9 mouse cellular contexts compared by ENCODE assay signal in the genomic region with DNA sequence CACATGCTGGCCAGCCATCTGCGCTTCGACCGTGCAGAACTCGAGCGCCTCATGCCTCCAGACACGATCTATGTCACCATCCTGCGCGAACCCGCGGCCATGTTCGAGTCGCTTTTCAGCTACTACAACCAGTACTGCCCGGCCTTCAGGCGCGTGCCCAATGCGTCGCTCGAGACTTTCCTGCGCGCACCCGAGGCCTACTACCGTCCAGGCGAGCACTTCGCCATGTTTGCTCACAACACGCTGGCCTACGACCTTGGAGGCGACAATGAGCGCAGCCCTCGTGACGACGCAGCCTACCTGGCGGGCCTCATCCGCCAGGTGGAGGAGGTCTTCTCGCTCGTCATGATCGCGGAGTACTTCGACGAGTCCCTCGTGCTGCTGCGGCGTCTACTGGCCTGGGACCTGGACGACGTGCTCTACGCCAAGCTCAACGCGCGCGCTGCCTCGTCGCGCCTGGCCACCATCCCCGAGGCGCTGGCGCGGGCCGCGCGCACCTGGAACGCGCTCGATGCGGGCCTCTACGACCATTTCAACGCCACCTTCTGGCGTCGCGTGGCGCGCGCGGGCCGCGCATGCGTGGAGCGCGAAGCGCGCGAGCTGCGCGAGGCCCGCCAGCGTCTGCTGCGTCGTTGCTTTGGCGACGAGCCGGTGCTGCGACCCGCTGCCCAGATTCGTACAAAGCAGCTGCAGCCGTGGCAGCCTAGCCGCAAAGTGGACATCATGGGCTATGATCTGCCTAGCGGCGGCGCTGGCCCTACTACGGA. TPM values are rescaled to one million over a fixed set of nuclear protein-coding genes. Genes with fewer than 3 reads are reported as not detected.
DNase-seq lines count a peak whose midpoint lies in the region; ATAC-seq and TF ChIP-seq lines count a peak whose summit lies in the region.
"Had no signal": no experiment of that assay in that cellular context is flagged by ENCODE, and none has a peak within 500 bp of the region (broad histone marks: within the 10 kb centered on the region; RNA-seq: fewer than 3 reads in every experiment).

No protein-coding gene starts in this region.

- H3K9ac ChIP-seq in ES-Bruce4 (ENCODE audit: low read depth, poor library complexity, severe bottlenecking): peak overlapping the region; percentile 19
- no peak overlapping the region for H3K9ac ChIP-seq in forebrain, embryonic 13.5 days
- no peak overlapping the region for H3K9ac ChIP-seq in limb, embryonic 12.5 days (replicated peaks)
- H3K9ac ChIP-seq in neural tube, embryonic 15.5 days (replicated peaks): no peak overlapping the region

- TF ChIP-seq POLR2A in ES-Bruce4 (IDR thresholded peaks at IDR 0.05; ENCODE audit: insufficient read depth, low read length): no peak

- intact Hi-C loops in left cerebral cortex, adult 2 months (cut with DNase I): no loop called here

- peak overlapping the region; percentile 32 for H3K4me3 ChIP-seq in ES-Bruce4 (ENCODE audit: low read depth, low read length)
- peak overlapping the region; percentile 7; the same call in 1 of the 2 replicates for H3K4me3 ChIP-seq in forebrain, embryonic 13.5 days
- H3K4me3 ChIP-seq in limb, embryonic 12.5 days (replicated peaks): peak overlapping the region; percentile 27
- peak overlapping the region; percentile 8; the same call in 1 of the 2 replicates for H3K4me3 ChIP-seq in neural tube, embryonic 15.5 days (replicated peaks)
- no peak overlapping the region for H3K4me3 ChIP-seq in left cerebral cortex, adult 2 months

- no peak overlapping the region for H3K27ac ChIP-seq in ES-Bruce4 (ENCODE audit: insufficient read depth, low read length)
- no peak overlapping the region for H3K27ac ChIP-seq in forebrain, embryonic 13.5 days
- no peak overlapping the region for H3K27ac ChIP-seq in limb, embryonic 12.5 days
- H3K27ac ChIP-seq in neural tube, embryonic 15.5 days (replicated peaks): no peak overlapping the region
- no peak overlapping the region for H3K27ac ChIP-seq in left cerebral cortex, adult 2 months

- TF ChIP-seq EP300 in ES-Bruce4 (IDR thresholded peaks at IDR 0.05; ENCODE audit: insufficient read depth, low read depth, low read length): no peak

- H3K4me2 ChIP-seq in forebrain, embryonic 13.5 days: peak overlapping the region; percentile 38
- H3K4me2 ChIP-seq in limb, embryonic 12.5 days: peak overlapping the region; percentile 49
- peak overlapping the region; percentile 35 for H3K4me2 ChIP-seq in neural tube, embryonic 15.5 days

- no peaks in the 10 kb centered on the region for H3K9me3 ChIP-seq in ES-Bruce4 (replicated peaks; ENCODE audit: control insufficient read depth, insufficient read depth, low read length, poor library complexity, severe bottlenecking)
- peaks cover 9% of the 10 kb centered on the region for H3K9me3 ChIP-seq in forebrain, embryonic 13.5 days (replicated peaks)
- peaks cover 18% of the 10 kb centered on the region for H3K9me3 ChIP-seq in limb, embryonic 12.5 days
- no peaks in the 10 kb centered on the region for H3K9me3 ChIP-seq in neural tube, embryonic 15.5 days (replicated peaks)

- peak; percentile 41 for DNase-seq in gastrocnemius, postnatal 10 days
- DNase-seq in gastrocnemius, adult 18-20 months (ENCODE audit: low spot score): no peak
- no peak for DNase-seq in left cerebral cortex, adult 2 months (ENCODE audit: extremely low spot score in 1 of 2, low spot score in 2 of 2)
- DNase-seq in cerebellum, adult 11-12 months: no peak

- H3K4me1 ChIP-seq in ES-Bruce4 (ENCODE audit: control insufficient read depth, insufficient read depth, low read length): peaks cover 4% of the 10 kb centered on the region
- no peaks in the 10 kb centered on the region for H3K4me1 ChIP-seq in forebrain, embryonic 13.5 days
- H3K4me1 ChIP-seq in limb, embryonic 12.5 days (replicated peaks): peaks cover 4% of the 10 kb centered on the region; the same call in 1 of the 2 replicates
- H3K4me1 ChIP-seq in neural tube, embryonic 15.5 days: no peaks in the 10 kb centered on the region

- ATAC-seq in forebrain, embryonic 13.5 days: no peak
- ATAC-seq in limb, embryonic 12.5 days (ENCODE audit: insufficient number of reproducible peaks, insufficient read depth, low FRiP score, low TSS enrichment, low read depth): no peak
- ATAC-seq in neural tube, embryonic 15.5 days (ENCODE audit: low FRiP score): no peak

- no peaks in the 10 kb centered on the region for H3K36me3 ChIP-seq in ES-Bruce4 (ENCODE audit: control insufficient read depth, insufficient read depth, low read length, poor library complexity, severe bottlenecking)
- H3K36me3 ChIP-seq in forebrain, embryonic 13.5 days (ENCODE audit: poor library complexity, severe bottlenecking): peaks cover 57% of the 10 kb centered on the region
- peaks cover 48% of the 10 kb centered on the region for H3K36me3 ChIP-seq in limb, embryonic 12.5 days
- peaks cover 47% of the 10 kb centered on the region for H3K36me3 ChIP-seq in neural tube, embryonic 15.5 days

- H3K27me3 ChIP-seq in ES-Bruce4 (ENCODE audit: control insufficient read depth, insufficient read depth, low read length, poor library complexity, severe bottlenecking): no peaks in the 10 kb centered on the region
- H3K27me3 ChIP-seq in forebrain, embryonic 13.5 days: no peaks in the 10 kb centered on the region
- peaks cover 21% of the 10 kb centered on the region for H3K27me3 ChIP-seq in limb, embryonic 12.5 days
- no peaks in the 10 kb centered on the region for H3K27me3 ChIP-seq in neural tube, embryonic 15.5 days (replicated peaks)

- 46% methylated on average over 97 of the region's 98 CpGs for WGBS in forebrain, embryonic 13.5 days
- 39% methylated on average over 98 of the region's 98 CpGs for WGBS in limb, embryonic 12.5 days
- 43% methylated on average over 98 of the region's 98 CpGs for WGBS in neural tube, embryonic 15.5 days

- no peak for TF ChIP-seq CTCF in ES-Bruce4 (IDR thresholded peaks at IDR 0.05; ENCODE audit: low read depth, low read length)
- no peak for TF ChIP-seq CTCF in left cerebral cortex, adult 2 months (IDR thresholded peaks at IDR 0.05)

RNA-seq across cellular contexts. Expression of a gene that starts 9.0 kb away (rescaled TPM):
- under 1 TPM; 0.28 to 0.47 TPM for total RNA-seq in gastrocnemius, postnatal 10 days (2021)
- total RNA-seq in gastrocnemius, adult 18-20 months (2021): not detected
- 2.5 and 2.9 TPM in 2 replicates for polyA plus RNA-seq in ES-Bruce4 (2011; ENCODE audit: insufficient read depth, insufficient read length, low read depth, missing spikeins)
- polyA plus RNA-seq in forebrain, embryonic 13.5 days (2015; fragmentation: Nextera tagmentation; extraction: Ambion mirVana): 21.3 and 22.6 TPM in 2 replicates
- polyA plus RNA-seq in limb, embryonic 12.5 days (2016; fragmentation: Nextera tagmentation; extraction: Ambion mirVana): 6.1 and 6.7 TPM in 2 replicates
- polyA plus RNA-seq in neural tube, embryonic 15.5 days (2015; fragmentation: Nextera tagmentation; extraction: Ambion mirVana): 37.8 and 42.0 TPM in 2 replicates
- total RNA-seq in left cerebral cortex, adult 2 months (2021): 10 to 100 TPM; 78.0 to 80.9 TPM

RNA-seq across cellular contexts. Expression of a gene that starts 11.9 kb away (rescaled TPM):
- total RNA-seq in gastrocnemius, postnatal 10 days (2021): 10 to 100 TPM; 81.9 to 88.6 TPM
- 10 to 100 TPM; 66.7 to 68.2 TPM for total RNA-seq in gastrocnemius, adult 18-20 months (2021)
- 179 and 185 TPM in 2 replicates for polyA plus RNA-seq in ES-Bruce4 (2011; ENCODE audit: insufficient read depth, insufficient read length, low read depth, missing spikeins)
- 428 and 432 TPM in 2 replicates for polyA plus RNA-seq in forebrain, embryonic 13.5 days (2015; fragmentation: Nextera tagmentation; extraction: Ambion mirVana)
- 380 and 389 TPM in 2 replicates for polyA plus RNA-seq in limb, embryonic 12.5 days (2016; fragmentation: Nextera tagmentation; extraction: Ambion mirVana)
- polyA plus RNA-seq in neural tube, embryonic 15.5 days (2015; fragmentation: Nextera tagmentation; extraction: Ambion mirVana): 300 and 331 TPM in 2 replicates
- 100 to 1,000 TPM; 194 to 201 TPM for total RNA-seq in left cerebral cortex, adult 2 months (2021)

RNA-seq across cellular contexts. Expression of a gene that starts 28.4 kb away (rescaled TPM):
- total RNA-seq in gastrocnemius, postnatal 10 days (2021): not detected
- total RNA-seq in gastrocnemius, adult 18-20 months (2021): not detected
- not detected in 2 replicates for polyA plus RNA-seq in ES-Bruce4 (2011; ENCODE audit: insufficient read depth, insufficient read length, low read depth, missing spikeins)
- not detected in 2 replicates for polyA plus RNA-seq in forebrain, embryonic 13.5 days (2015; fragmentation: Nextera tagmentation; extraction: Ambion mirVana)
- not detected in 2 replicates for polyA plus RNA-seq in limb, embryonic 12.5 days (2016; fragmentation: Nextera tagmentation; extraction: Ambion mirVana)
- polyA plus RNA-seq in neural tube, embryonic 15.5 days (2015; fragmentation: Nextera tagmentation; extraction: Ambion mirVana): not detected in 2 replicates
- total RNA-seq in left cerebral cortex, adult 2 months (2021): not detected
- total RNA-seq: heart, adult 18-20 months had no signal

RNA-seq across cellular contexts. Expression of a gene that starts 34.2 kb away (rescaled TPM):
- total RNA-seq in gastrocnemius, postnatal 10 days (2021): 10 to 100 TPM; 10.3 to 11.1 TPM
- 1 to 10 TPM; 6.5 to 8.2 TPM for total RNA-seq in gastrocnemius, adult 18-20 months (2021)
- 18.3 and 22.0 TPM in 2 replicates for polyA plus RNA-seq in ES-Bruce4 (2011; ENCODE audit: insufficient read depth, insufficient read length, low read depth, missing spikeins)
- 20.2 and 21.4 TPM in 2 replicates for polyA plus RNA-seq in forebrain, embryonic 13.5 days (2015; fragmentation: Nextera tagmentation; extraction: Ambion mirVana)
- polyA plus RNA-seq in limb, embryonic 12.5 days (2016; fragmentation: Nextera tagmentation; extraction: Ambion mirVana): 25.9 and 32.2 TPM in 2 replicates
- polyA plus RNA-seq in neural tube, embryonic 15.5 days (2015; fragmentation: Nextera tagmentation; extraction: Ambion mirVana): 47.6 and 51.0 TPM in 2 replicates
- 10 to 100 TPM; 57.5 to 61.2 TPM for total RNA-seq in left cerebral cortex, adult 2 months (2021)

RNA-seq across cellular contexts. Expression of a gene that starts 42.2 kb away (rescaled TPM):
- total RNA-seq in gastrocnemius, postnatal 10 days (2021): 1 to 10 TPM; 1.8 to 1.9 TPM
- total RNA-seq in gastrocnemius, adult 18-20 months (2021): 10 to 100 TPM; 47.6 to 50.7 TPM
- 0.62 and 1.6 TPM in 2 replicates for polyA plus RNA-seq in ES-Bruce4 (2011; ENCODE audit: insufficient read depth, insufficient read length, low read depth, missing spikeins)
- polyA plus RNA-seq in forebrain, embryonic 13.5 days (2015; fragmentation: Nextera tagmentation; extraction: Ambion mirVana): 1.5 and 1.9 TPM in 2 replicates
- 1.4 and 1.9 TPM in 2 replicates for polyA plus RNA-seq in limb, embryonic 12.5 days (2016; fragmentation: Nextera tagmentation; extraction: Ambion mirVana)
- 8.0 and 10.0 TPM in 2 replicates for polyA plus RNA-seq in neural tube, embryonic 15.5 days (2015; fragmentation: Nextera tagmentation; extraction: Ambion mirVana)
- 10 to 100 TPM; 25.7 to 27.4 TPM for total RNA-seq in left cerebral cortex, adult 2 months (2021)
